Mouse (Mus musculus) CH12.LX (cell line): Measurements from ENCODE around the gene Olfr273. TPM values are rescaled to one million over a fixed set of nuclear protein-coding genes. Genes with fewer than 3 reads are reported as not detected.

Source experiments
- DNase-seq: peaks from one replicate; pipeline ENCODE4 v3.0.0-alpha.2; 2013; ENCODE audit errors: extremely low read depth
- H3K27ac ChIP-seq: 2 replicates; pipeline ENCODE4 v1.5.1; 2012; ENCODE audit warnings: low read depth, mild to moderate bottlenecking, control low read depth, moderate library complexity; ENCODE audit not compliant: insufficient read depth
- H3K27me3 ChIP-seq: replicated peaks from 2 replicates; pipeline ENCODE3; 2012; ENCODE audit warnings: inconsistent platforms
- H3K36me3 ChIP-seq, 2 experiments: replicated peaks in 1 of 2; 2 replicates each; pipeline versions ENCODE3 to v1.6.1; 2012; ENCODE audit warnings: inconsistent platforms in 1 of 2, low read length in 1 of 2, mild to moderate bottlenecking in 1 of 2, mixed read lengths in 1 of 2, moderate library complexity in 1 of 2; ENCODE audit not compliant: control insufficient read depth in 1 of 2, insufficient read depth in 1 of 2
- H3K4me1 ChIP-seq, 2 experiments: 2 replicates each; pipeline ENCODE4 v1.6.1; 2012; ENCODE audit warnings: inconsistent platforms in 1 of 2, moderate library complexity in 1 of 2; ENCODE audit not compliant: insufficient read depth in 2 of 2, control insufficient read depth in 1 of 2
- H3K4me2 ChIP-seq: 2 replicates; pipeline ENCODE4 v1.6.1; 2012; ENCODE audit warnings: low read depth, mild to moderate bottlenecking, control low read depth; ENCODE audit not compliant: poor library complexity, insufficient read depth, severe bottlenecking
- H3K4me3 ChIP-seq, 3 experiments: fragments of 150-350 bp in 1 of 3; sonication (generic) in 1 of 3; replicated peaks in 1 of 3; 2 replicates each; pipeline versions ENCODE3 to v1.5.1; 2011 to 2012; ENCODE audit warnings: low read depth in 2 of 3, low read length in 2 of 3, mild to moderate bottlenecking in 2 of 3, moderate library complexity in 2 of 3, control low read depth in 1 of 3, improper control_type of control experiment in 1 of 3, inconsistent platforms in 1 of 3, mixed read lengths in 1 of 3; ENCODE audit not compliant: poor library complexity in 1 of 3
- H3K79me2 ChIP-seq: replicated peaks from 2 replicates; pipeline ENCODE4 v1.6.1; 2012; ENCODE audit warnings: mild to moderate bottlenecking, moderate library complexity; ENCODE audit not compliant: control insufficient read depth, poor library complexity, insufficient read depth, severe bottlenecking; ENCODE audit errors: extremely low read depth
- H3K9ac ChIP-seq: 2 replicates; pipeline ENCODE4 v1.6.1; 2012; ENCODE audit warnings: low read depth, mild to moderate bottlenecking, control low read depth, moderate library complexity; ENCODE audit not compliant: insufficient read depth
- H3K9me3 ChIP-seq: replicated peaks from 2 replicates; pipeline ENCODE3; 2012; ENCODE audit warnings: low read length, inconsistent platforms, mixed read lengths
- CHD1 ChIP-seq: IDR thresholded peaks from 2 replicates; pipeline ENCODE4 v1.6.1; 2012; ENCODE audit warnings: low read depth, low read length, improper control_type of control experiment, inconsistent platforms
- CHD2 ChIP-seq: IDR thresholded peaks from 2 replicates; pipeline ENCODE4 v1.6.1; 2011; ENCODE audit warnings: low read length, improper control_type of control experiment
- CTCF ChIP-seq, 2 experiments: IDR thresholded peaks in 1 of 2; conservative IDR thresholded peaks in 1 of 2; 2 replicates each; pipeline ENCODE4 v1.5.1; 2011 to 2012; ENCODE audit warnings: low read depth in 2 of 2, low read length in 2 of 2, improper control_type of control experiment in 1 of 2, inconsistent platforms in 1 of 2, mild to moderate bottlenecking in 1 of 2, moderate library complexity in 1 of 2
- GABPA ChIP-seq: IDR thresholded peaks from 2 replicates; pipeline ENCODE4 v1.6.1; 2012; ENCODE audit warnings: low read depth, low read length, improper control_type of control experiment, inconsistent platforms; ENCODE audit not compliant: insufficient replicate concordance
- HCFC1 ChIP-seq: IDR thresholded peaks from 2 replicates; pipeline ENCODE4 v1.6.1; 2012; ENCODE audit warnings: low read depth, mild to moderate bottlenecking, inconsistent platforms, low read length, improper control_type of control experiment
- IRF4 ChIP-seq: IDR thresholded peaks from 2 replicates; pipeline ENCODE4 v1.6.1; 2014; ENCODE audit warnings: low read depth, mild to moderate bottlenecking, inconsistent platforms, low read length, improper control_type of control experiment
- JUN ChIP-seq: IDR thresholded peaks from 2 replicates; pipeline ENCODE4 v1.6.1; 2011; ENCODE audit warnings: low read depth, mild to moderate bottlenecking, low read length, improper control_type of control experiment, moderate library complexity; ENCODE audit not compliant: insufficient read depth
- JUND ChIP-seq: conservative IDR thresholded peaks from 2 replicates; pipeline ENCODE4 v1.6.1; 2011; ENCODE audit warnings: low read depth, low read length, improper control_type of control experiment
- KAT2A ChIP-seq: IDR thresholded peaks from 2 replicates; pipeline ENCODE4 v1.6.1; 2012; ENCODE audit warnings: low read length, improper control_type of control experiment, inconsistent platforms; ENCODE audit not compliant: insufficient replicate concordance
- MAX ChIP-seq: IDR thresholded peaks from 2 replicates; pipeline ENCODE4 v1.6.1; 2011; ENCODE audit warnings: low read length, improper control_type of control experiment
- MYC ChIP-seq: IDR thresholded peaks from 2 replicates; pipeline ENCODE4 v1.6.1; 2011; ENCODE audit warnings: low read depth, mild to moderate bottlenecking, improper control_type of control experiment, low read length
- NELFE ChIP-seq: IDR thresholded peaks from 2 replicates; pipeline ENCODE4 v1.6.1; 2011; ENCODE audit warnings: low read depth, low read length, improper control_type of control experiment
- NRF1 ChIP-seq: IDR thresholded peaks from 2 replicates; pipeline ENCODE4 v1.6.1; 2014; ENCODE audit warnings: low read depth, mild to moderate bottlenecking, inconsistent platforms, low read length, improper control_type of control experiment, moderate library complexity
- PAX5 ChIP-seq: IDR thresholded peaks from 2 replicates; pipeline ENCODE4 v1.6.1; 2012; ENCODE audit warnings: low read length, inconsistent platforms, mixed read lengths
- POLR2AphosphoS2 ChIP-seq: IDR thresholded peaks from 2 replicates; pipeline ENCODE4 v1.6.1; 2011; ENCODE audit warnings: low read depth, low read length, improper control_type of control experiment
- RAD21 ChIP-seq: IDR thresholded peaks from 2 replicates; pipeline ENCODE4 v1.6.1; 2011; ENCODE audit warnings: low read depth, mild to moderate bottlenecking, low read length, improper control_type of control experiment, moderate library complexity
- SMC3 ChIP-seq: IDR thresholded peaks from 2 replicates; pipeline ENCODE4 v1.6.1; 2011; ENCODE audit warnings: low read depth, low read length, improper control_type of control experiment
- TBP ChIP-seq: conservative IDR thresholded peaks from 2 replicates; pipeline ENCODE4 v1.6.1; 2011; ENCODE audit warnings: low read depth, low read length, improper control_type of control experiment
- ZC3H11A ChIP-seq: IDR thresholded peaks from 2 replicates; pipeline ENCODE4 v1.6.1; 2012; ENCODE audit warnings: low read depth, mild to moderate bottlenecking, inconsistent platforms, low read length, improper control_type of control experiment
- dilution Hi-C: fragments of 300-500 bp; cut with MboI; formaldehyde crosslinking; loops from 2 replicates; pipeline ENCODE4 v1.14.3; 2020; ENCODE audit warnings: low sequenced_read_pairs; ENCODE audit not compliant: extremely low pct_unique_long_range_greater_than_20kb, extremely low pct_ligation_motif_present
- in situ Hi-C: fragments of 300-500 bp; cut with MboI; formaldehyde crosslinking; loops from 3 replicates; pipeline ENCODE4 v1.14.3; 2019; ENCODE audit warnings: low sequenced_read_pairs, low pct_ligation_motif_present, low pct_unique_long_range_greater_than_20kb, mixed read lengths
- polyA plus RNA-seq: library from polyadenylated mRNA; unstranded; fragments of >175 nt; gene quantifications from 2 replicates; pipeline ENCODE4 v1.2.1, GENCODE M21; 2012; ENCODE audit warnings: low read depth; ENCODE audit not compliant: insufficient read length
- total RNA-seq, 2 experiments: library from RNA; depleted of rRNA; stranded (reverse); fragments of 300-350 nt in 1 of 2; fragments of >200 nt in 1 of 2; gene quantifications; 2 replicates each; pipeline ENCODE4 v1.2.3; 2012 to 2014

The Olfr273 gene
- total RNA-seq (2012; rRNA removed) (not detected in 2 replicates), total RNA-seq (2014; rRNA removed) (not detected in 2 replicates), polyA plus RNA-seq (not detected in 2 replicates)

GRCm38 (mm10) chr4:52859136-52859535 lies at the start of gene Olfr273:
TSS of gene Olfr273 (minus strand) at chr4:52859236.
- dilution Hi-C loops (no loop called here), in situ Hi-C loops (no loop called here)
- Histone ChIP-seq H3K4me3 (no peak within 1 kb of the TSS), H3K27me3 (no peaks in the 10 kb centered on the region), H3K4me1 (peaks cover 0 to 11% of the 10 kb centered on the region in 2 experiments; a peak in 2 of 4 replicates), H3K27ac (no peak within 1 kb of the TSS), H3K36me3 (no peaks in the 10 kb centered on the region), H3K9ac (no peak within 1 kb of the TSS), H3K79me2 (no peaks in the 10 kb centered on the region), H3K9me3 (no peaks in the 10 kb centered on the region), H3K4me2 (no peak within 1 kb of the TSS)
- no peak for DNase-seq
- TF ChIP-seq PAX5 (no peak), TBP (no peak), KAT2A (no peak), CTCF (conservative IDR thresholded peaks at IDR 0.05 in 1 of 2, IDR thresholded peaks at IDR 0.05 in 1 of 2; ENCODE audit: low read depth in 2 of 2, low read length in 2 of 2) (no peak), NELFE (no peak), IRF4 (no peak), GABPA (no peak), ZC3H11A (no peak), MAX (no peak), JUN (no peak), CHD2 (no peak), HCFC1 (no peak), NRF1 (no peak), MYC (no peak), RAD21 (no peak), POLR2AphosphoS2 (no peak)

GRCm38 (mm10) chr4:52864156-52864555 lies 5.1 kb upstream of the Olfr273 start:
- dilution Hi-C loops = no loop called here

More at GRCm38 (mm10) chr4:52864156-52864555, 5.1 kb upstream of the Olfr273 start:
- TF ChIP-seq TBP = no peak
- no peak for TF ChIP-seq JUN
- no peak for TF ChIP-seq PAX5
- no peak for TF ChIP-seq CHD1
- TF ChIP-seq CHD2 = no peak
- no peak for TF ChIP-seq JUND
- TF ChIP-seq SMC3 = no peak
- TF ChIP-seq, all 38 proteins: peak for 0
- H3K27ac ChIP-seq = no peak overlapping the region
- H3K4me2 ChIP-seq = no peak overlapping the region
- no peaks in the 10 kb centered on the region for H3K36me3 ChIP-seq
- no peaks in the 10 kb centered on the region for H3K9me3 ChIP-seq
- H3K27me3 ChIP-seq = no peaks in the 10 kb centered on the region
- H3K79me2 ChIP-seq = no peaks in the 10 kb centered on the region
- H3K4me1 ChIP-seq = peaks cover 0 to 24% of the 10 kb centered on the region in 2 experiments; a peak in 2 of 4 replicates
- H3K4me3 ChIP-seq = no peak overlapping the region
- DNase-seq = no peak
- no peak overlapping the region for H3K9ac ChIP-seq
- in situ Hi-C loops = no loop called here
